Mouse (Mus musculus): ENCODE measurements around the gene Sec16a.

Sec16a gene

GRCm38 (mm10) chr2:26474789-26475504 is 29.9 kb upstream of the Sec16a start:
- DNase-seq (ENCODE audit: low read depth): no peak

GRCm38 (mm10) chr2:26472312-26473090 is 27.5 kb upstream of the Sec16a start:
- DNase-seq (ENCODE audit: low read depth): peak; percentile 48

GRCm38 (mm10) chr2:26471652-26472285 is 26.8 kb upstream of the Sec16a start:
- DNase-seq (ENCODE audit: low read depth): no peak

GRCm38 (mm10) chr2:26470967-26471366 is 26.0 kb upstream of the Sec16a start:
- DNase-seq (ENCODE audit: low read depth): no peak

GRCm38 (mm10) chr2:26468376-26468775 is 23.4 kb upstream of the Sec16a start:
- no peak for DNase-seq (ENCODE audit: low read depth)

- DNase-seq (ENCODE audit: low read depth): no peak
Observed at GRCm38 (mm10) chr2:26463412-26463811, 18.4 kb upstream of the Sec16a start.

GRCm38 (mm10) chr2:26462980-26463379 is 18.0 kb upstream of the Sec16a start:
- no peak for DNase-seq (ENCODE audit: low read depth)

- DNase-seq (ENCODE audit: low read depth): no peak
Observed at GRCm38 (mm10) chr2:26461667-26462066, 16.7 kb upstream of the Sec16a start.

- no peak for DNase-seq (ENCODE audit: low read depth)
Observed at GRCm38 (mm10) chr2:26460837-26461236, 15.8 kb upstream of the Sec16a start.

GRCm38 (mm10) chr2:26460097-26460646 is 15.2 kb upstream of the Sec16a start:
- no peak for DNase-seq (ENCODE audit: low read depth)

GRCm38 (mm10) chr2:26459478-26459877 is 14.5 kb upstream of the Sec16a start:
- no peak for DNase-seq (ENCODE audit: low read depth)

GRCm38 (mm10) chr2:26458402-26459124 is 13.5 kb upstream of the Sec16a start:
- no peak for DNase-seq (ENCODE audit: low read depth)

GRCm38 (mm10) chr2:26449121-26450060 is 4.4 kb upstream of the Sec16a start:
- DNase-seq (ENCODE audit: low read depth): peak; percentile 45

- no peak for DNase-seq (ENCODE audit: low read depth)
Observed at GRCm38 (mm10) chr2:26447451-26447850, 2.4 kb upstream of the Sec16a start.

GRCm38 (mm10) chr2:26446671-26447070 is 1.7 kb upstream of the Sec16a start:
- no peak for DNase-seq (ENCODE audit: low read depth)

GRCm38 (mm10) chr2:26445666-26446445 is 840 bp upstream of the Sec16a start:
- peak; percentile 80 for DNase-seq (ENCODE audit: low read depth)

GRCm38 (mm10) chr2:26444368-26444767 is 648 bp downstream of the Sec16a start:
- no peak for DNase-seq (ENCODE audit: low read depth)

- DNase-seq (ENCODE audit: low read depth): no peak
Observed at GRCm38 (mm10) chr2:26443876-26444275, 1.1 kb downstream of the Sec16a start.

GRCm38 (mm10) chr2:26442843-26443242 is 2.2 kb downstream of the Sec16a start:
- DNase-seq (ENCODE audit: low read depth): no peak

GRCm38 (mm10) chr2:26441688-26442087 is 3.3 kb downstream of the Sec16a start:
- no peak for DNase-seq (ENCODE audit: low read depth)
